Mouse (Mus musculus) v-Abl transformed pro-B cells (cell line): Measurements from ENCODE around the gene Clip1.

Source experiments
- in situ Hi-C, 2 experiments: fragments of 400-800 bp; cut with MboI; formaldehyde crosslinking; loops; one replicate each; pipeline ENCODE4 v1.15.1; 2025; ENCODE audit not compliant: unreplicated experiment in 2 of 2

The Clip1 gene

GRCm38 (mm10) chr5:123684221-123685144 is at the start of gene Clip1:
Gene Clip1, minus strand, starts transcription at chr5:123684618.
- in situ Hi-C loops = no loop called here

- in situ Hi-C loops = loop anchor here (10.0 to 25.0 kb wide), 3 partner anchors 174 to 1244 kb away; partner anchors contain the start of gene Denr (in 1 of the 2)
These were observed 46.6 kb upstream of the Clip1 start for GRCm38 (mm10) chr5:123730981-123731380.

GRCm38 (mm10) chr5:123723816-123724215 is 39.4 kb upstream of the Clip1 start:
- in situ Hi-C loops = loop anchor here in 1 of 2 experiments (25.0 kb wide), 1 partner anchor 188 kb away; the partner anchor contains the start of gene Denr

GRCm38 (mm10) chr5:123720328-123721311 is 36.2 kb upstream of the Clip1 start, which contains the start of gene Zcchc8:
Gene Zcchc8, minus strand, starts transcription at chr5:123721100.
- in situ Hi-C loops = loop anchor here in 1 of 2 experiments (25.0 kb wide), 1 partner anchor 192 kb away; the partner anchor contains the start of gene Denr

GRCm38 (mm10) chr5:123714622-123715021 is 30.2 kb upstream of the Clip1 start:
- in situ Hi-C loops = loop anchor here in 1 of 2 experiments (25.0 kb wide), 1 partner anchor 198 kb away; the partner anchor contains the start of gene Denr

- in situ Hi-C loops = loop anchor here in 1 of 2 experiments (25.0 kb wide), 1 partner anchor 199 kb away; the partner anchor contains the start of gene Denr
These were observed 29.4 kb upstream of the Clip1 start for GRCm38 (mm10) chr5:123713782-123714181.

- in situ Hi-C loops = loop anchor here in 1 of 2 experiments (25.0 kb wide), 1 partner anchor 203 kb away; the partner anchor contains the start of gene Denr
These were observed 25.2 kb upstream of the Clip1 start for GRCm38 (mm10) chr5:123709571-123709970.

GRCm38 (mm10) chr5:123708598-123708997 is 24.2 kb upstream of the Clip1 start:
- in situ Hi-C loops = loop anchor here in 1 of 2 experiments (25.0 kb wide), 1 partner anchor 204 kb away; the partner anchor contains the start of gene Denr

GRCm38 (mm10) chr5:123700625-123701024 is 16.2 kb upstream of the Clip1 start:
- in situ Hi-C loops = loop anchor here (5.0 to 25.0 kb wide), 2 partner anchors 73 to 212 kb away; partner anchors contain the start of gene Denr (in 1 of the 2)

GRCm38 (mm10) chr5:123699198-123699597 is 14.8 kb upstream of the Clip1 start:
- in situ Hi-C loops = loop anchor here in 1 of 2 experiments (5.0 kb wide), 1 partner anchor 72 kb away; no protein-coding TSS in a partner anchor

GRCm38 (mm10) chr5:123696961-123697360 is 12.5 kb upstream of the Clip1 start:
- in situ Hi-C loops = loop anchor here in 1 of 2 experiments (5.0 kb wide), 1 partner anchor 70 kb away; no protein-coding TSS in a partner anchor

- in situ Hi-C loops = loop anchor here in 1 of 2 experiments (5.0 kb wide), 1 partner anchor 69 kb away; no protein-coding TSS in a partner anchor
These were observed 11.8 kb upstream of the Clip1 start for GRCm38 (mm10) chr5:123696244-123696643.

- in situ Hi-C loops = no loop called here
These were observed 10.1 kb upstream of the Clip1 start for GRCm38 (mm10) chr5:123694468-123694867.

- in situ Hi-C loops = no loop called here
These were observed 819 bp downstream of the Clip1 start for GRCm38 (mm10) chr5:123683377-123684220.

GRCm38 (mm10) chr5:123683043-123683376 is 1.4 kb downstream of the Clip1 start:
- in situ Hi-C loops = no loop called here

- in situ Hi-C loops = no loop called here
These were observed 2.0 kb downstream of the Clip1 start for GRCm38 (mm10) chr5:123682372-123682771.

- in situ Hi-C loops = no loop called here
These were observed 4.7 kb downstream of the Clip1 start for GRCm38 (mm10) chr5:123679546-123680263.

- in situ Hi-C loops = no loop called here
These were observed 5.3 kb downstream of the Clip1 start for GRCm38 (mm10) chr5:123679106-123679505.
